Mouse (Mus musculus): Measurements from ENCODE around the gene Scarf2.

The Scarf2 gene

GRCm38 (mm10) chr16:17796971-17797811 lies at the start of gene Scarf2:
Gene Scarf2, plus strand, starts transcription at chr16:17797282.
- no peak for DNase-seq (ENCODE audit: low spot score)

DNA sequence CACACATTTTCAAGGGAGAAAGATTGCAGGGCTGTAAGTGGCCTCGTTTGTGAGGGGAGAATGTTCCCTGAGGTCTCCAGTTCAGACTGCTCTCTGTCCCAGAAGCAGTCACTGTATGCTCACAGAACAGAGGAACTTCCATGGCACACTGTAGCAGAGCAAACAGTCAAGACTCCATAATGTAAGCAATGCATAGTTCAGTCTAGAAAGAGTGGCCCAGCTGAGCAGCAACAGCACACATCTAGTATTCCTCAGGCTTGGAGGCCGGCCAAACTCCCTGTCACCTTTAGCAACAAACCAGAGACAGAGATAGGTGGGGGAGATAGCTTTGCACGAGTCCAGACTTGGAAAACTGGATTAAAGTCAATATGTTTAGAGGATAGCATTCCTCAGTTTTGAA lies 44.1 kb upstream of the Scarf2 start:
- DNase-seq (ENCODE audit: low spot score): no peak

GRCm38 (mm10) chr16:17753686-17754085 lies 43.4 kb upstream of the Scarf2 start:
- DNase-seq (ENCODE audit: low spot score): no peak

- no peak for DNase-seq (ENCODE audit: low spot score)
Measured at GRCm38 (mm10) chr16:17757756-17758155, 39.3 kb upstream of the Scarf2 start.

DNA sequence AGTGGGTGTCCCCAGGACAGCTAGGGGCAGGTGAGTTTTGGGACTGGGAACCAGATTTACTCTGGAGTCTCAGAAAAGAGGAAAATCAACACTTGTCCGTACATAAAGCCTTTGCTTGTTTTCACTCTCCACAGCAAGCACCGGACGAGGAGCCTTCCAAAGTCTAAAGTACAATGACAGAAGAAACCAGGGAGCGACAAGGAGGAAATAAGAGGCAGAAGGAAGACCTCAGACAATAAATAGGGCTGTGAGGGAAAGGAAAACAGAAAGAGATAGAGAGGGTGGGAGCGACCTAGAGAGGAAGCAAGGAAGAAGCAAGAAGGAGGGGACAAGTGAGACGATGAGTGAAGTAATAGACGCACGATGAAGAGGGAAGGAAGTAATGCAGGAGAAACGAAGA lies 38.2 kb upstream of the Scarf2 start:
- no peak for DNase-seq (ENCODE audit: low spot score)

DNA sequence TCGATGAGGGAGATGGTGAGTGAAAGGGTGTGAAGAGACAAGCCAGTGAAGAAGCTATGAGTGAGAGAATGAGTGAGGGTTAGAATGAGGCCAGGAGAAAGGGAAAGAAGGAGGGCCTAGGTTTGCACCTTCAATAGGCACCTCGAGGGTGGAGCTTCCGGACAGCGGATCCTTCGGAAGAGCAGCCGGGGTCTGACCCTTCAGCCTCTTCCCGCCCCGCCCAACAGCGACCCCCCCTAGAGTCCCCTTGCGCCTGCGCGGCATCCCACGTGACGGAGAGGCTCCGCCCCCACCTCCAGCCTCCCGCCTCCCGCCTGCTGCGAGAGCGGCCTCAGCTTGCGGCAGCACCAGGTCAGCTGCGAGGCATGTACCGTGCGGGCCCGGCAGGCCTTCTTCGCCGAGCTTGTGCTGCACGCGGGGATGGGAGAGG lies 37.7 kb upstream of the Scarf2 start, which contains the start of gene Klhl22:
Gene Klhl22 (plus strand): TSS at position 275 of the 430 bp plus-strand sequence.
- DNase-seq (ENCODE audit: low spot score): peak; percentile 74

DNA sequence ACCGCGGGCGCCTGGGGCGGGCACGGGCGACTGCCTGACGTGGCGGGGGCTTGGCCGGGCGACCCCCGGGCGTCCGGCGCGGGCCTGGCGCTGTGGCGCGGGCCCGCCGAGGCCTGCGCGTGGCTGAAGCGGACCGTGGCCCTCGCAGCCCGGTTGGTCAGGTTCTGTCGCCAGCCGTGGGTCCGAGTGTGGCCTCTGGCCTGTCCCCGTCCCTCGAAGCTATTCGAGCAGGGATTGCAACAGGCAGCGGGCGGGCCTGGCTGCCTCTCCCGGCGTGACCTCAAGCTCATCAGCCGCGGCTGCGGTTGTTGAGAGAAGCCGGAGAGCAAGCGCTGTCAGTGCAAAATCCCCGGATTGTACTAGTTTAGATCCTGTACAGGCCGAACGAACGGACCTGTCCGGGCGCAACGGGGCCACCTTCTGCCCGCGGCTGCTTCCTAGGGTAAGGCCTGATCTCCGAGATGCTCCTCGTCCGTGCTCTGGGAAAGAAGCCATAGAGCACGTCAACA lies 37.2 kb upstream of the Scarf2 start:
- peak; percentile 16 for DNase-seq (ENCODE audit: low spot score)

- peak; percentile 21 for DNase-seq (ENCODE audit: low spot score)
Measured at GRCm38 (mm10) chr16:17760657-17761056, 36.4 kb upstream of the Scarf2 start.

DNA sequence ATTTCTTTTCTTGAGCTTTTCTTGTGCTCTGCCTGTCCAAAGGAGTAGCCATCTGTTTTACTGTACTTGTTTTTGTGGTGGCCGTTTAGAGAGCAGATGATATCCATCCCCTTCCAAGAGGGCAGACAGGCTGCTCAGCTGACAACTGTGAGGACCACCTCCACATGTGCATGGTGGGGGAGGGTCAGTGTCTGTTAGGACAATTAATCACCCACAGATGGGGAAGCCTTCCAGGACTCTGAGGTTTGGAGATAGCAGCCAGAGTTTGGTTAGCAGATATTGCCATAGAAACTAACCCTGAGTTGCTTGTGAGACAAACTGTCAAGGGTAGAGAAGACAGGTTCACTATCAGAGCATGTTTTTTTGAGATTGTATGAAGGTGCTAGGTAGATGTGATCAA lies 36.0 kb upstream of the Scarf2 start:
- DNase-seq (ENCODE audit: low spot score): no peak

GRCm38 (mm10) chr16:17764108-17764511 lies 33.0 kb upstream of the Scarf2 start:
- DNase-seq (ENCODE audit: low spot score): no peak

DNA sequence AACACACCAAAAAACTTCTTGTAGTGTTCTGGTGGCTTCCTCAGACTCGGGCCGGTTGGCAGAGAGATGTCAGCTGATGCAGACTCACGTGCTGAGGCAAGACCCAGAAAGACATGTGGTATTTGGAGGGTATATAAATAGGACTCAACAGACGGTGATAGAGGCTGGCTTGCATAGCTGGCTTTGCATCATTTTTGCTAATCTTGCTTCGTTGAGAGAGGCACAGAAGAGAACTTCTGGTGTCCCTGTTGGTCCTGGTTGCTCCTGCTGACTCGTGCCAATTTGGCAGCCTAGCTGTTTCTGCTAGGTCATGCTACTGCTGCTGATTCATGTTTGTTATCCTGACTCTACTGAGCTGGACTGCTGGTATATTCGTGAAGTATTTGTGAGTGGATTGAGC lies 28.2 kb upstream of the Scarf2 start:
- DNase-seq (ENCODE audit: low spot score): no peak

DNA sequence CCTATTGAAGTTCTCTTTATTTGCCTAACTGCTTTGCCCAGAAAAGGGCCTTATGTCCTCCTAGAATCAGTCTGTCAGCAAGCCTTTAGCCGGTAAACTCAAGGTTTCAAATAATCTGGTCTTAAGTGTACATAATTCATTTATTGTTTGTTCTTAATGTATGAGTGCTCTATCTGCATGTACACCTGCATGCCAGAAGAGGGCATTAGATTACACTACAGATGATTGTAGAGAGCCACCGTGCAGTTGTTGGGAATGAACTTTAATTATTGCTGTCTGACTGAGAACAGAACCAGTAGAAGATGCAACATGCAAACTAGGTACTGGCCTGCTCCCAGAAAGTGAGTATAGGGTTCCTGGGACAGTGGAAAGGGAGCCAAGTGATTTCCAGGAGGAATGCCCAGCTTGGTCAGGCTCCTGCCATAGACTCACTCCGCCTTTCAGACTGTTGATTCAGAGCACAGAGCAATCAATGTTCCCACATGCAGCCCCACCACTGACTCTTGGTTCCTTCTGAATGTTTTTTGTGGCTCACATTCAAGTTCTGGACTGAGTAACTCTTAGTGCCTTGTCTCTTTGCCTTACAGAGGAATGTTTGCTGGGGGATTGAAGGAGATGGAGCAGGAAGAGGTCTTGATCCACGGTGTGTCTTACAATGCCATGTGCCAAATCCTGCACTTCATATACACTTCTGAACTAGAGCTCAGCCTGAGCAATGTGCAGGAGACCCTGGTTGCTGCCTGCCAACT lies 25.8 kb upstream of the Scarf2 start:
- DNase-seq (ENCODE audit: low spot score): no peak

- DNase-seq (ENCODE audit: low spot score): no peak
Measured at GRCm38 (mm10) chr16:17776828-17777227, 20.3 kb upstream of the Scarf2 start.

- no peak for DNase-seq (ENCODE audit: low spot score)
Measured at GRCm38 (mm10) chr16:17778223-17778622, 18.9 kb upstream of the Scarf2 start.

DNA sequence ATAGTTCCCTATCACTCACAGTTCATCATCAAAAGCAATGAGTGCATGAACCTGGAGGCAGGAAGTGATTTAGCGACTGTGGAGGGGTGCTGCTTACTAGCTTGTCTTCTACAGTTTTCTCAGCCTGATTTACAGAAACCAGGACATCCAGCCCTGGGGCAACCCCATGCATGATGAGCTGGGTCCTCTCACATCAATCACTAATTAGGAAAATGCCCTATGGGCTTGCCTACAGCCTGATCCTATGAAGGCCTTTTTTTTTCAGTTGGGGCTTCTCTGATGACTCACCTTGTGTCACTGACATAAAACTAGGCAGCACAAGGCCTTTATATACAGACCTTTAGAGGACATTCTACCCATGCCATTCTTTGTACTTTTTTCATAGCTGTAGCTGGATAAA lies 17.4 kb upstream of the Scarf2 start:
- no peak for DNase-seq (ENCODE audit: low spot score)

GRCm38 (mm10) chr16:17785337-17785736 lies 11.7 kb upstream of the Scarf2 start:
- no peak for DNase-seq (ENCODE audit: low spot score)

GRCm38 (mm10) chr16:17792728-17793127 lies 4.4 kb upstream of the Scarf2 start:
- no peak for DNase-seq (ENCODE audit: low spot score)

DNA sequence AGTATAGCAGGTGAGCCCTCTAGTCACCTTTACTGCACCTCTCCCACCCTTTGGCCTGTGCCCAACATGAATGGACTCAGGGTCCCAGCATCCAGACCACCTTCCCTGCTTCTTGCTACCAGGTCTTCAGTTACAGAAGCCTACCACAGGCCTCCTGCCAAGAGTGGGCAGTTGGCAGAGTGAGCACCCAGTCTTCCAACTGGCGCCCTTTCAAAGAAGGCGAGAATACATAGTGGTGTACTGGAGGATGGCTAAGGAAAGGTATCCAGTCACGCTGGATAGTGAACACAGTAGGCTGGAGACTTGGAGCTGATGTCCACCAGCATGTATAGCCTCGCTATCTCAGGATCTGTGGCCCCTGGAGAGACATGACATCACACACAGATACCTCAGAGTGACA lies 3.0 kb upstream of the Scarf2 start:
- no peak for DNase-seq (ENCODE audit: low spot score)

GRCm38 (mm10) chr16:17795643-17796042 lies 1.4 kb upstream of the Scarf2 start:
- no peak for DNase-seq (ENCODE audit: low spot score)

- DNase-seq (ENCODE audit: low spot score): no peak
Measured at GRCm38 (mm10) chr16:17796519-17796918, 563 bp upstream of the Scarf2 start.

- no peak for DNase-seq (ENCODE audit: low spot score)
Measured at GRCm38 (mm10) chr16:17797812-17798311, 780 bp downstream of the Scarf2 start.

GRCm38 (mm10) chr16:17798321-17799180 lies 1.5 kb downstream of the Scarf2 start:
- no peak for DNase-seq (ENCODE audit: low spot score)

Measured in left cerebral cortex, adult 11 months (tissue).